Comparison of ENCODE assay signal across 11 mouse cellular contexts in the genomic region with DNA sequence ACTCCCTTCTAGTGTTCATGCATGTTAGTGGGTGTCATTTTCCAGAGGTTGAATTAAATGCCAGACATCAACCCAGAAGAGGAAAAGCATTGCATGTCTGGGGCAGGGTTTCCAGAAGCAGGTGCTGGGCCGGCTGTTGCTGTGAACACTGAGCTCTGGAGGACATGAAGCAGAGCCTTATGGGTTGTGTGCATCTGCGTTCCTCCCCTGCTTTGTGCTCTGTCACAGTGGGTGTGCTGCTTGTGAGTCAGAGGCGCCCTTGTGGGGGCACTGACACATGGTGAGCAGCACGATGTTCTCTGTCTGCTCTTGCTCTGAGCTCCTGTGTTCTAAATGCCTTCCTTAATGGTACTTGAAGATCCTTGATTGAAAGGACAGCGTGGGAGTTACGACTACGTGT.
DNase-seq lines count a peak whose midpoint lies in the region; ATAC-seq lines count a peak whose summit lies in the region.
"Had no signal": no experiment of that assay in that cellular context is flagged by ENCODE, and none has a peak within 500 bp of the region (broad histone marks: within the 10 kb centered on the region; RNA-seq: fewer than 3 reads in every experiment).

No protein-coding gene starts in this region.

- no peaks in the 10 kb centered on the region for H3K27me3 ChIP-seq in hindbrain, embryonic 15.5 days
- H3K27me3 ChIP-seq in intestine, embryonic 16.5 days (replicated peaks; ENCODE audit: control insufficient read depth, insufficient read depth, low read length): no peaks in the 10 kb centered on the region
- H3K27me3 ChIP-seq: stomach, embryonic 15.5 days had no signal

- no peak overlapping the region for H3K27ac ChIP-seq in hindbrain, embryonic 15.5 days (replicated peaks)
- H3K27ac ChIP-seq in intestine, embryonic 16.5 days (ENCODE audit: low read length): no peak overlapping the region
- H3K27ac ChIP-seq: stomach, embryonic 15.5 days had no signal

- peak; percentile 18 for DNase-seq in cerebellum, adult 18-20 months
- no peak for DNase-seq in cerebellum, adult 9-11 months
- DNase-seq in R1 (ENCODE audit: low read depth, low spot score): peak; percentile 21
- peak; percentile 52 to 83 for DNase-seq in left cerebral cortex, postnatal 14 days (ENCODE audit: low spot score in 2 of 2)
- no peak for DNase-seq in T-cell, adult 2 months (ENCODE audit: low spot score)
- DNase-seq in kidney, postnatal 14 days: no peak
- DNase-seq: B cell, adult 2 months; lung, postnatal 10 days had no signal

- WGBS in hindbrain, embryonic 15.5 days: 44% methylated on average over 7 of the region's 7 CpGs
- 64% methylated on average over 7 of the region's 7 CpGs for WGBS in intestine, embryonic 16.5 days

- H3K4me3 ChIP-seq in hindbrain, embryonic 15.5 days: no peak overlapping the region
- no peak overlapping the region for H3K4me3 ChIP-seq in intestine, embryonic 16.5 days (ENCODE audit: low read length)
- H3K4me3 ChIP-seq: stomach, embryonic 15.5 days had no signal

- H3K9me3 ChIP-seq in hindbrain, embryonic 15.5 days: no peaks in the 10 kb centered on the region
- no peaks in the 10 kb centered on the region for H3K9me3 ChIP-seq in intestine, embryonic 16.5 days (ENCODE audit: control insufficient read depth, low read length)
- H3K9me3 ChIP-seq: stomach, embryonic 15.5 days had no signal

- no peaks in the 10 kb centered on the region; the same call in 1 of the 2 replicates for H3K4me1 ChIP-seq in hindbrain, embryonic 15.5 days (replicated peaks)
- no peaks in the 10 kb centered on the region for H3K4me1 ChIP-seq in intestine, embryonic 16.5 days (ENCODE audit: control insufficient read depth, insufficient read depth, low read length)
- H3K4me1 ChIP-seq: stomach, embryonic 15.5 days had no signal

- H3K4me2 ChIP-seq in hindbrain, embryonic 15.5 days: no peak overlapping the region
- H3K4me2 ChIP-seq in intestine, embryonic 16.5 days (ENCODE audit: low read depth, low read length): no peak overlapping the region
- H3K4me2 ChIP-seq: stomach, embryonic 15.5 days had no signal

- intact Hi-C loops in left cerebral cortex, postnatal 14 days (cut with DNase I): no loop called here

- no peak overlapping the region for H3K9ac ChIP-seq in hindbrain, embryonic 15.5 days
- H3K9ac ChIP-seq in intestine, embryonic 16.5 days (ENCODE audit: low read depth, low read length): no peak overlapping the region
- H3K9ac ChIP-seq: stomach, embryonic 15.5 days had no signal

- H3K36me3 ChIP-seq in hindbrain, embryonic 15.5 days: no peaks in the 10 kb centered on the region
- H3K36me3 ChIP-seq in intestine, embryonic 16.5 days (ENCODE audit: control insufficient read depth, insufficient read depth, low read length): no peaks in the 10 kb centered on the region
- H3K36me3 ChIP-seq: stomach, embryonic 15.5 days had no signal

- 0 out of 2 replicates have a peak, but pooled peaks have one; percentile 59 for ATAC-seq in hindbrain, embryonic 15.5 days (ENCODE audit: low FRiP score, low read depth)
- no peak for ATAC-seq in intestine, embryonic 16.5 days

Comparison
In these comparisons a context has a peak if more than half of its experiments do, and no peak if none do; other contexts are left out.
1. DNase-seq: peak in cerebellum, adult 18-20 months (2 of 2), R1 (single experiment) and left cerebral cortex, postnatal 14 days (2 of 2); none in cerebellum, adult 9-11 months (single experiment), T-cell, adult 2 months (single experiment) and kidney, postnatal 14 days (single experiment).